Mouse (Mus musculus) limb, embryonic 12.5 days (tissue): Measurements from ENCODE around the gene Lgi4. TPM values are rescaled to one million over a fixed set of nuclear protein-coding genes. Genes with fewer than 3 reads are reported as not detected.
A peak's percentile ranks its signal among the peaks of the same experiment; 100 is the strongest.

Experiments
- ATAC-seq: fragments of 200-750 bp; cut with Nextera tagmentation; 2 replicates; pipeline ENCODE4 v1.8.0; 2017; ENCODE audit warnings: low read depth, moderate TSS enrichment; ENCODE audit not compliant: insufficient number of reproducible peaks, insufficient read depth, low FRiP score, low TSS enrichment
- H3K27ac ChIP-seq: fragments of 300-500 bp; sonication (generic); 2 replicates; pipeline ENCODE4 v1.5.1; 2016; ENCODE audit warnings: mild to moderate bottlenecking, moderate library complexity
- H3K27me3 ChIP-seq: fragments of 300-500 bp; sonication (generic); 2 replicates; pipeline ENCODE4 v1.6.1; 2016; ENCODE audit warnings: mild to moderate bottlenecking, moderate library complexity
- H3K36me3 ChIP-seq: fragments of 300-500 bp; sonication (generic); 2 replicates; pipeline ENCODE4 v1.6.1; 2016; ENCODE audit warnings: mild to moderate bottlenecking, moderate library complexity
- H3K4me1 ChIP-seq: fragments of 300-500 bp; sonication (generic); replicated peaks from 2 replicates; pipeline ENCODE4 v1.6.1; 2016
- H3K4me2 ChIP-seq: fragments of 300-500 bp; sonication (generic); 2 replicates; pipeline ENCODE4 v1.6.1; 2016; ENCODE audit warnings: mild to moderate bottlenecking, moderate library complexity
- H3K4me3 ChIP-seq: fragments of 300-500 bp; sonication (generic); replicated peaks from 2 replicates; pipeline ENCODE4 v1.5.1; 2016; ENCODE audit warnings: mild to moderate bottlenecking
- H3K9ac ChIP-seq: fragments of 300-500 bp; sonication (generic); replicated peaks from 2 replicates; pipeline ENCODE4 v1.6.1; 2016; ENCODE audit warnings: mild to moderate bottlenecking, moderate library complexity
- H3K9me3 ChIP-seq: fragments of 300-500 bp; sonication (generic); 2 replicates; pipeline ENCODE4 v1.6.1; 2016; ENCODE audit warnings: mild to moderate bottlenecking, moderate library complexity
- WGBS: fragments of 180-500 bp; shearing (Covaris S2); methylation state at CpG from one replicate; pipeline ENCODE4 v1.1.7; 2016; 5-methylcytosine and 5-hydroxymethylcytosine counted together
- polyA plus RNA-seq: library from polyadenylated mRNA; unstranded; fragments of >200 nt; fragmentation: Nextera tagmentation; extraction: Ambion mirVana; gene quantifications from 2 replicates; pipeline ENCODE4 v1.2.1, GENCODE M21; 2016

The Lgi4 gene
- polyA plus RNA-seq, 1 experiment from 2014 or later: 0.61 TPM

GRCm38 (mm10) chr7:31088206-31088605 is 29.1 kb downstream of the Lgi4 start:
- H3K4me1 ChIP-seq: peaks cover 8% of the 10 kb centered on the region; the same call in 1 of the 2 replicates
- H3K36me3 ChIP-seq: no peaks in the 10 kb centered on the region
- no peak overlapping the region for H3K4me3 ChIP-seq
- no peaks in the 10 kb centered on the region for H3K9me3 ChIP-seq
- no peak overlapping the region for H3K4me2 ChIP-seq
- WGBS: 64% methylated on average over 3 of the region's 3 CpGs
- no peak for ATAC-seq
- H3K9ac ChIP-seq: no peak overlapping the region
- H3K27me3 ChIP-seq: no peaks in the 10 kb centered on the region; the same call in 1 of the 2 replicates
- H3K27ac ChIP-seq: no peak overlapping the region

GRCm38 (mm10) chr7:31089721-31090120 is 30.6 kb downstream of the Lgi4 start:
- ATAC-seq: no peak
- Histone ChIP-seq H3K4me1 (peaks cover 5% of the 10 kb centered on the region; the same call in 1 of the 2 replicates), H3K27ac (no peak overlapping the region), H3K9me3 (no peaks in the 10 kb centered on the region), H3K27me3 (no peaks in the 10 kb centered on the region; the same call in 1 of the 2 replicates), H3K4me2 (no peak overlapping the region), H3K9ac (no peak overlapping the region), H3K36me3 (no peaks in the 10 kb centered on the region), H3K4me3 (no peak overlapping the region)
- WGBS: 82% methylated on average over 2 of the region's 2 CpGs

GRCm38 (mm10) chr7:31094774-31095501 is 35.8 kb downstream of the Lgi4 start:
- Histone ChIP-seq H3K9me3 (no peaks in the 10 kb centered on the region), H3K4me1 (peaks cover 5% of the 10 kb centered on the region; the same call in 1 of the 2 replicates), H3K4me2 (no peak overlapping the region), H3K36me3 (no peaks in the 10 kb centered on the region), H3K9ac (no peak overlapping the region; the same call in 1 of the 2 replicates), H3K4me3 (no peak overlapping the region), H3K27ac (no peak overlapping the region), H3K27me3 (no peaks in the 10 kb centered on the region)
- no peak for ATAC-seq
- 24% methylated on average over 12 of the region's 12 CpGs for WGBS

- WGBS: 70% methylated on average over 9 of the region's 9 CpGs
- no peak overlapping the region for H3K27ac ChIP-seq
Measured at GRCm38 (mm10) chr7:31096892-31097564, 37.9 kb downstream of the Lgi4 start.

DNA sequence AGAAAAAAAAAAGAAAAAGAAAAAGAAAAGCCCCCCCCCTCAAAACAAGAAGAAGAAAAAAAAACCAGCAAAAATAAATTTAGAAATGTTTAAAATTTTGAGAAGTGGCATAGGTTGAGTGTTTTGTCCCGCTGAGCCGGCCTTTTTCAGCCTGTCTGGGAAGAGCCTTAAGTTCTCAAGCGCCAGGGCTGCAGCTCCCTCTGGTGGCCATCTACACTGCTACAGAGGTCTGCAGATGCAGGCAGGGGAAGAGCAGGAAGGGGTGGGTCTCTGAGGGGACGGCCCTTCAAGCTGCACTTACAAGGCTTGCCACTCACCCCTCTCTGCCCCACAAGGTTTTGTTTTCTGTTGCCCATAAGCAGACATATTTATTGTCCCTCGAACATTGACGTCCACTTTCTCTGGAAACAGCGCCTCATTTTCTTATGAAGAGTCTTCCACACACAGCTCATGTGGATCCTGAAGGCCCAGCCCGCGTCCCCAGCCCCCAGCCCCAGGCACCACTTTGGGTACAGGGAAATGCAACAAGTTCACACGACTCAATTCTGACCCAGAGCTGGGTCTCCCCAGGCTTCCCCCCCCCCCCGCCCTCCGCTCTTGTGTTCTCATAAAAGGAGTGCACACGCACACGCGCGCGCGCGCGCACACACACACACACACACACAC is 38.6 kb downstream of the Lgi4 start:
- 36% methylated on average over 20 of the region's 20 CpGs for WGBS
- Histone ChIP-seq H3K4me2 (peak overlapping the region; percentile 47), H3K4me1 (peaks cover 5% of the 10 kb centered on the region; the same call in 1 of the 2 replicates), H3K9me3 (no peaks in the 10 kb centered on the region), H3K27ac (peak overlapping the region; percentile 17; the same call in 1 of the 2 replicates), H3K36me3 (no peaks in the 10 kb centered on the region), H3K4me3 (peak overlapping the region; percentile 17), H3K9ac (0 out of 2 replicates have a peak overlapping the region, but pooled peaks have one; percentile 12), H3K27me3 (peaks cover 3% of the 10 kb centered on the region)
- peak; percentile 92 for ATAC-seq

More at GRCm38 (mm10) chr7:31096892-31097564, 37.9 kb downstream of the Lgi4 start:
- Histone ChIP-seq H3K4me3 (no peak overlapping the region), H3K4me2 (no peak overlapping the region), H3K36me3 (no peaks in the 10 kb centered on the region), H3K9ac (no peak overlapping the region), H3K27me3 (no peaks in the 10 kb centered on the region), H3K4me1 (peaks cover 5% of the 10 kb centered on the region; the same call in 1 of the 2 replicates), H3K9me3 (no peaks in the 10 kb centered on the region)
- ATAC-seq: no peak

DNA sequence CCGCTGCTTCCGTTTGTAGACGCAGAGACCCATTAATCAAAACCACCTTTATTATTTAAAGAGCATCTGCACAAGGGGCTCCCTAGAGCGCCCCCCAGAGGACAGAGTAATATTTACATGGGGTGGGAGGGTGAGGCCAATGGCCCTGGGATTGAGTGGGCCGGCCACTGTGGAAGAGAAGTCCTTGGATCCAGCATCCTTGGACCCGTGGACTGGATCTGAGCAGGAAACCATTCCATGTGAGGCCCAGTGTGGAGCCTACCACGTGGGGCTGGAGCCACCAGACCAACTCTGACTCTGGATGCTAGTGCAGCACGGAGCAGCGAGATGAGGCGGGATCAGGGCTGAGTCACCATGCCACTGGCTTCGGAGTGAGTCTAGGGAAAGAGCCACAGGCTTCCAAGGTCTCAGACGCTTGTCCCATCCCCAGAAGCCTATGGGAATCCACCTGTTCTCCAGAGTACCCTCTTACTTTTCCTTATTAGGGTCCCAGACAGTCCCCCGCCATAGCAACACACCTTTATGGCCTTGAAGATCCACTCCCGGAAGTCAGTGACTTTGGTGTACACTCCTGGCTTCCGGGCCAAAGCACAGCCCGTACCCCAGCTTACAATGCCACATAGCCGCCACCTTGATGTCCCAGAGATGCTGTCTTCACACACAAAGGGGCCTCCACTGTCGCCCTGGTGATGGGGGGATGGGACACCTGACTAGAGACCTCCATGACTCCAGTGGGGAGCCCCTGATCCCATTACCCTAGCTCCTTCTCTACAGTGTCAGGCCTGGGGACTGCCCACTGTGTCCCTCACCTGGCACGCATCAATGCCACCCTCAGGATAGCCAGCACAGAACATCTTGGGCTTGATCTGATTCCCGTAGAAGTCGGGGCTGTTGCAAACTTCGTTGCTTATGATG is 39.8 kb downstream of the Lgi4 start:
- ATAC-seq: no peak
- no peak overlapping the region for H3K4me3 ChIP-seq
- peaks cover 5% of the 10 kb centered on the region; the same call in 1 of the 2 replicates for H3K4me1 ChIP-seq
- H3K9me3 ChIP-seq: no peaks in the 10 kb centered on the region
- WGBS: 77% methylated on average over 22 of the region's 22 CpGs
- no peaks in the 10 kb centered on the region for H3K36me3 ChIP-seq
- H3K9ac ChIP-seq: no peak overlapping the region
- no peak overlapping the region for H3K4me2 ChIP-seq
- H3K27me3 ChIP-seq: peaks cover 15% of the 10 kb centered on the region
- H3K27ac ChIP-seq: no peak overlapping the region

DNA sequence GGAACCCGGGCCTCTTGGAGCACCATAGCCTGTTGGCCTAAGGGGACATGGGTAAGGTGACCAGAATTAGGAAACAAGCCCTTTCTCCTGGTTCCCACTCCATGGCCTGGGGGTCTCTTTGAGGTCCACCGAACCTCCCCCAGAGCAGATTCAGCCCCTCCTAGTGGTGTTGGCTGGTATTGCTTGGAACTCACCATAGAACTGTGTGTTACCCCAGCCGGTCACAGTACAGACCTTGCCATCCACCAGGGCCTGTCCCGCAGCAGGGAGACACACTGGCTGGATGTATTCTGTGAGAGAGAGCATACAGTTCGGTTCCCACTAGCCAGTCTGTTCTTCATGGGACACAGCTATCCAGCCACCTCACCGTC is 40.5 kb downstream of the Lgi4 start:
- Histone ChIP-seq H3K4me1 (peaks cover 5% of the 10 kb centered on the region; the same call in 1 of the 2 replicates), H3K9me3 (no peaks in the 10 kb centered on the region), H3K27ac (no peak overlapping the region), H3K27me3 (peaks cover 18% of the 10 kb centered on the region), H3K36me3 (no peaks in the 10 kb centered on the region), H3K9ac (no peak overlapping the region), H3K4me2 (no peak overlapping the region), H3K4me3 (no peak overlapping the region)
- ATAC-seq: no peak
- WGBS: 85% methylated on average over 6 of the region's 6 CpGs

DNA sequence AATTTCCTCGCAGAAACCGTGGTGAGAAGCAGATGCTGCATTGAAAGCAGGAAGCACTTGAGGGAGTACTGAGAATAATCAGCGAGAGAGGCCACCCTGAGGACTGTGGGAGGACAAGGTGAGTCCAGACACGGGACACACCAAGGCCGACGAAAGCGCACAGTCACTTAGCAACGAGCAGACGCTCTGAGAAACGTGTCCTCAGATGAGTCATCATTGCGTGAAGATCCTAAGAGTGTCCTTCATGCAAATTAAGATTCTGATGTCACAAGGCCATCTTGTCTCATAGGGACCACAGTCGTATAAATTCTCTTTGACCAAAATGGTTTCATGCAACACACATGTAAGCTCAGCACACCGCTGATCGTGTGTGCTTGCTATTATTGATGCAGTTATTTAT is 41.6 kb downstream of the Lgi4 start:
- peaks cover 23% of the 10 kb centered on the region for H3K27me3 ChIP-seq
- H3K4me3 ChIP-seq: no peak overlapping the region
- H3K9ac ChIP-seq: no peak overlapping the region
- H3K36me3 ChIP-seq: no peaks in the 10 kb centered on the region
- 87% methylated on average over 14 of the region's 14 CpGs for WGBS
- no peak for ATAC-seq
- H3K9me3 ChIP-seq: no peaks in the 10 kb centered on the region
- no peak overlapping the region for H3K27ac ChIP-seq
- H3K4me1 ChIP-seq: peaks cover 5% of the 10 kb centered on the region; the same call in 1 of the 2 replicates
- H3K4me2 ChIP-seq: no peak overlapping the region

GRCm38 (mm10) chr7:31105061-31105768 is 46.1 kb downstream of the Lgi4 start:
- H3K4me2 ChIP-seq: no peak overlapping the region
- WGBS: 59% methylated on average over 15 of the region's 15 CpGs
- ATAC-seq: no peak
- no peaks in the 10 kb centered on the region for H3K9me3 ChIP-seq
- H3K9ac ChIP-seq: no peak overlapping the region
- H3K27ac ChIP-seq: no peak overlapping the region
- H3K27me3 ChIP-seq: peaks cover 23% of the 10 kb centered on the region
- H3K4me1 ChIP-seq: no peaks in the 10 kb centered on the region
- no peaks in the 10 kb centered on the region for H3K36me3 ChIP-seq
- H3K4me3 ChIP-seq: no peak overlapping the region

DNA sequence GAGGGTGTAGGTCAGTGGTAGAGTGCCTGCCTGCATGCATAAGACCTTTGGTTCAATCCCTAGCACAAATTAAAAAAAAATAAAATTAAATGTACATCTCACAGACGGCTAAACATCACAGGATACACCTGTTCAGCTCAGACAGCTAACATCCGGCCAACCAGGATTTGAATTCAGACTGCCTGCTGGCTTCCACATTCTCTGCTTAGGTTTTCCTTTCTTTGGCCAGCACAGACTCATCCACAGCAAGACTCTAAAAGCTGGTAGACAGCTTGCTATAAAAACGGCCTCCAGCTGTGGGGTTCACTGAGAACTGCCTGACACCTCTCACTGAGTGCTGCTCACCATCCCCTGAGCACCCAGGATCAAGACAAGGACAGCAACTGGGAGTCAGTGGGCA is 47.0 kb downstream of the Lgi4 start:
- H3K9ac ChIP-seq: no peak overlapping the region
- no peak overlapping the region for H3K4me2 ChIP-seq
- peaks cover 23% of the 10 kb centered on the region for H3K27me3 ChIP-seq
- no peak for ATAC-seq
- H3K4me1 ChIP-seq: no peaks in the 10 kb centered on the region
- H3K4me3 ChIP-seq: no peak overlapping the region
- WGBS: 53% methylated on average over 3 of the region's 3 CpGs
- H3K36me3 ChIP-seq: no peaks in the 10 kb centered on the region
- no peak overlapping the region for H3K27ac ChIP-seq
- no peaks in the 10 kb centered on the region for H3K9me3 ChIP-seq
